Comparison of ENCODE assay signal across 14 mouse cellular contexts in genomic region chr11:101454702-101455101, GRCm38 (mm10). TPM values are rescaled to one million over a fixed set of nuclear protein-coding genes. Genes with fewer than 3 reads are reported as not detected.
A peak's percentile ranks its signal among the peaks of the same experiment; 100 is the strongest.
DNase-seq lines count a peak whose midpoint lies in the region; ATAC-seq and TF ChIP-seq lines count a peak whose summit lies in the region.
"Had no signal": no experiment of that assay in that cellular context is flagged by ENCODE, and none has a peak within 500 bp of the region (broad histone marks: within the 10 kb centered on the region; RNA-seq: fewer than 3 reads in every experiment).

No protein-coding gene starts in this region.

- no peaks in the 10 kb centered on the region for H3K27me3 ChIP-seq in forebrain, embryonic 11.5 days (ENCODE audit: control insufficient read depth, insufficient read depth, low read length)
- H3K27me3 ChIP-seq in forebrain, postnatal 0 days (ENCODE audit: insufficient read depth, low read length) = no peaks in the 10 kb centered on the region
- H3K27me3 ChIP-seq in midbrain, embryonic 14.5 days (ENCODE audit: control insufficient read depth, insufficient read depth, low read length) = no peaks in the 10 kb centered on the region
- no peaks in the 10 kb centered on the region for H3K27me3 ChIP-seq in midbrain, embryonic 13.5 days
- H3K27me3 ChIP-seq in forebrain, embryonic 13.5 days = no peaks in the 10 kb centered on the region
- no peaks in the 10 kb centered on the region for H3K27me3 ChIP-seq in limb, embryonic 13.5 days
- H3K27me3 ChIP-seq: heart, embryonic 13.5 days; Patski had no signal

- DNase-seq in forebrain, embryonic 11.5 days (ENCODE audit: low spot score) = peak; percentile 55
- DNase-seq in forebrain, postnatal 0 days = no peak
- peak; percentile 63 for DNase-seq in midbrain, embryonic 14.5 days
- DNase-seq in urinary bladder, postnatal 25 days (ENCODE audit: low spot score) = no peak
- DNase-seq in left cerebral cortex, postnatal 10 days (ENCODE audit: extremely low spot score in 1 of 2, low spot score in 2 of 2) = no peak
- DNase-seq: adrenal gland, postnatal 10 days had no signal

- TF ChIP-seq CTCF in forebrain, postnatal 0 days (IDR thresholded peaks at IDR 0.05; ENCODE audit: low read depth) = no peak

- no peak for ATAC-seq in forebrain, embryonic 11.5 days (replicated peaks; ENCODE audit: low FRiP score)
- no peak for ATAC-seq in forebrain, postnatal 0 days
- no peak for ATAC-seq in midbrain, embryonic 14.5 days (ENCODE audit: low FRiP score, low TSS enrichment)
- ATAC-seq in midbrain, embryonic 13.5 days = no peak; the same call in 1 of the 2 replicates
- ATAC-seq in forebrain, embryonic 13.5 days = peak; percentile 48; the same call in 1 of the 2 replicates
- ATAC-seq in limb, embryonic 13.5 days (ENCODE audit: low FRiP score, low read depth) = no peak
- ATAC-seq: Patski had no signal

- H3K9ac ChIP-seq in forebrain, embryonic 11.5 days (ENCODE audit: low read length) = no peak overlapping the region
- H3K9ac ChIP-seq in forebrain, postnatal 0 days = no peak overlapping the region
- H3K9ac ChIP-seq in midbrain, embryonic 14.5 days (replicated peaks; ENCODE audit: low read length) = no peak overlapping the region
- H3K9ac ChIP-seq in midbrain, embryonic 13.5 days (replicated peaks) = no peak overlapping the region
- H3K9ac ChIP-seq in forebrain, embryonic 13.5 days = no peak overlapping the region
- no peak overlapping the region for H3K9ac ChIP-seq in limb, embryonic 13.5 days
- H3K9ac ChIP-seq: heart, embryonic 13.5 days; liver, embryonic 14.5 days had no signal

- intact Hi-C loops in left cerebral cortex, postnatal 10 days (cut with DNase I) = no loop called here

- H3K27ac ChIP-seq in forebrain, embryonic 11.5 days (ENCODE audit: low read depth, low read length) = no peak overlapping the region; the same call in 1 of the 2 replicates
- H3K27ac ChIP-seq in forebrain, postnatal 0 days (ENCODE audit: low read depth, low read length) = no peak overlapping the region
- no peak overlapping the region for H3K27ac ChIP-seq in midbrain, embryonic 14.5 days (replicated peaks; ENCODE audit: low read depth, low read length)
- no peak overlapping the region for H3K27ac ChIP-seq in midbrain, embryonic 13.5 days
- peak overlapping the region; percentile 22 for H3K27ac ChIP-seq in forebrain, embryonic 13.5 days
- peak overlapping the region; percentile 15; the same call in 1 of the 2 replicates for H3K27ac ChIP-seq in limb, embryonic 13.5 days
- H3K27ac ChIP-seq: heart, embryonic 13.5 days; left cerebral cortex, adult 2 months; liver, embryonic 14.5 days had no signal

- H3K4me1 ChIP-seq in forebrain, embryonic 11.5 days (replicated peaks; ENCODE audit: control insufficient read depth, insufficient read depth, low read length) = peaks cover 3% of the 10 kb centered on the region; the same call in 1 of the 2 replicates
- no peaks in the 10 kb centered on the region for H3K4me1 ChIP-seq in forebrain, postnatal 0 days (ENCODE audit: insufficient read depth)
- H3K4me1 ChIP-seq in midbrain, embryonic 14.5 days (ENCODE audit: control insufficient read depth, insufficient read depth, low read length) = no peaks in the 10 kb centered on the region
- H3K4me1 ChIP-seq in midbrain, embryonic 13.5 days (replicated peaks) = 0 out of 2 replicates have a peak, but pooled peaks cover 5% of the 10 kb centered on the region
- peaks cover 11% of the 10 kb centered on the region for H3K4me1 ChIP-seq in forebrain, embryonic 13.5 days
- H3K4me1 ChIP-seq in limb, embryonic 13.5 days = peaks cover 9% of the 10 kb centered on the region

- H3K36me3 ChIP-seq in forebrain, embryonic 11.5 days (ENCODE audit: control insufficient read depth, insufficient read depth, low read length) = no peaks in the 10 kb centered on the region
- H3K36me3 ChIP-seq in forebrain, postnatal 0 days (ENCODE audit: insufficient read depth) = peaks cover 24% of the 10 kb centered on the region
- H3K36me3 ChIP-seq in midbrain, embryonic 14.5 days (ENCODE audit: control insufficient read depth, insufficient read depth, low read length) = peaks cover 30% of the 10 kb centered on the region
- H3K36me3 ChIP-seq in midbrain, embryonic 13.5 days = peaks cover 28% of the 10 kb centered on the region
- H3K36me3 ChIP-seq in forebrain, embryonic 13.5 days (ENCODE audit: poor library complexity, severe bottlenecking) = peaks cover 29% of the 10 kb centered on the region
- H3K36me3 ChIP-seq in limb, embryonic 13.5 days = peaks cover 19% of the 10 kb centered on the region

- no peak overlapping the region for H3K4me2 ChIP-seq in forebrain, embryonic 11.5 days (ENCODE audit: low read depth, low read length, severe bottlenecking)
- no peak overlapping the region for H3K4me2 ChIP-seq in forebrain, postnatal 0 days (ENCODE audit: low read depth)
- H3K4me2 ChIP-seq in midbrain, embryonic 14.5 days (ENCODE audit: low read length) = no peak overlapping the region
- H3K4me2 ChIP-seq in midbrain, embryonic 13.5 days (replicated peaks) = no peak overlapping the region
- H3K4me2 ChIP-seq in forebrain, embryonic 13.5 days = peak overlapping the region; percentile 15
- H3K4me2 ChIP-seq in limb, embryonic 13.5 days (replicated peaks) = no peak overlapping the region
- H3K4me2 ChIP-seq: heart, embryonic 13.5 days had no signal

- 32% methylated on average over 6 of the region's 6 CpGs for whole genome bisulfite sequencing in forebrain, embryonic 11.5 days
- WGBS in forebrain, postnatal 0 days = 9% methylated on average over 6 of the region's 6 CpGs
- 21% methylated on average over 6 of the region's 6 CpGs for WGBS in midbrain, embryonic 14.5 days
- 41% methylated on average over 6 of the region's 6 CpGs for WGBS in midbrain, embryonic 13.5 days
- WGBS in forebrain, embryonic 13.5 days = 15% methylated on average over 6 of the region's 6 CpGs
- WGBS in limb, embryonic 13.5 days = 72% methylated on average over 6 of the region's 6 CpGs

- no peaks in the 10 kb centered on the region for H3K9me3 ChIP-seq in forebrain, embryonic 11.5 days (ENCODE audit: control insufficient read depth, low read length)
- H3K9me3 ChIP-seq in forebrain, postnatal 0 days (ENCODE audit: low read length) = no peaks in the 10 kb centered on the region
- H3K9me3 ChIP-seq in midbrain, embryonic 14.5 days (ENCODE audit: control insufficient read depth, low read length) = no peaks in the 10 kb centered on the region
- no peaks in the 10 kb centered on the region for H3K9me3 ChIP-seq in midbrain, embryonic 13.5 days
- no peaks in the 10 kb centered on the region for H3K9me3 ChIP-seq in forebrain, embryonic 13.5 days (replicated peaks)
- no peaks in the 10 kb centered on the region for H3K9me3 ChIP-seq in limb, embryonic 13.5 days
- H3K9me3 ChIP-seq: heart, embryonic 13.5 days had no signal

- no peak overlapping the region for H3K4me3 ChIP-seq in forebrain, embryonic 11.5 days (ENCODE audit: low read depth, low read length)
- no peak overlapping the region for H3K4me3 ChIP-seq in forebrain, postnatal 0 days (ENCODE audit: low read depth, low read length)
- H3K4me3 ChIP-seq in midbrain, embryonic 14.5 days (replicated peaks; ENCODE audit: low read depth, low read length) = no peak overlapping the region
- no peak overlapping the region for H3K4me3 ChIP-seq in midbrain, embryonic 13.5 days (replicated peaks)
- no peak overlapping the region for H3K4me3 ChIP-seq in forebrain, embryonic 13.5 days
- H3K4me3 ChIP-seq in limb, embryonic 13.5 days = no peak overlapping the region
- H3K4me3 ChIP-seq: heart, embryonic 13.5 days; left cerebral cortex, adult 2 months had no signal

RNA-seq across cellular contexts. Expression of gene Ifi35, which starts 6.5 kb away (rescaled TPM):
- polyA plus RNA-seq in forebrain, embryonic 11.5 days (2014; fragmentation: Nextera tagmentation; extraction: Ambion mirVana) = 3.8 and 3.9 TPM in 2 replicates
- total RNA-seq in forebrain, postnatal 0 days (2014; rRNA removed) = 3.2 and 5.2 TPM in 2 replicates
- 3.8 and 5.1 TPM in 2 replicates for polyA plus RNA-seq in forebrain, postnatal 0 days (2015; fragmentation: Nextera tagmentation; extraction: Ambion mirVana)
- polyA plus RNA-seq in midbrain, embryonic 14.5 days (2014; fragmentation: Nextera tagmentation; extraction: Ambion mirVana) = 1.5 and 5.9 TPM in 2 replicates
- 2.2 and 2.3 TPM in 2 replicates for polyA plus RNA-seq in midbrain, embryonic 13.5 days (2015; fragmentation: Nextera tagmentation; extraction: Ambion mirVana)
- 2.3 and 2.5 TPM in 2 replicates for polyA plus RNA-seq in forebrain, embryonic 13.5 days (2015; fragmentation: Nextera tagmentation; extraction: Ambion mirVana)
- polyA plus RNA-seq in limb, embryonic 13.5 days (2015; fragmentation: Nextera tagmentation; extraction: Ambion mirVana) = 8.3 and 9.5 TPM in 2 replicates
- 1 to 10 TPM; 1.8 to 2.8 TPM for total RNA-seq in left cerebral cortex, postnatal 10 days (2021)

RNA-seq across cellular contexts. Expression of gene Rnd2, which starts 10.1 kb away (rescaled TPM):
- polyA plus RNA-seq in forebrain, embryonic 11.5 days (2014; fragmentation: Nextera tagmentation; extraction: Ambion mirVana) = 43.5 and 49.0 TPM in 2 replicates
- total RNA-seq in forebrain, postnatal 0 days (2014; rRNA removed) = 61.9 and 71.4 TPM in 2 replicates
- 88.1 and 96.6 TPM in 2 replicates for polyA plus RNA-seq in forebrain, postnatal 0 days (2015; fragmentation: Nextera tagmentation; extraction: Ambion mirVana)
- polyA plus RNA-seq in midbrain, embryonic 14.5 days (2014; fragmentation: Nextera tagmentation; extraction: Ambion mirVana) = 58.6 and 72.6 TPM in 2 replicates
- 102 and 117 TPM in 2 replicates for polyA plus RNA-seq in midbrain, embryonic 13.5 days (2015; fragmentation: Nextera tagmentation; extraction: Ambion mirVana)
- 155 and 197 TPM in 2 replicates for polyA plus RNA-seq in forebrain, embryonic 13.5 days (2015; fragmentation: Nextera tagmentation; extraction: Ambion mirVana)
- 10.0 and 12.0 TPM in 2 replicates for polyA plus RNA-seq in limb, embryonic 13.5 days (2015; fragmentation: Nextera tagmentation; extraction: Ambion mirVana)
- total RNA-seq in left cerebral cortex, postnatal 10 days (2021) = 100 to 1,000 TPM; 111 to 115 TPM

RNA-seq across cellular contexts. Expression of gene Vat1, which starts 11.3 kb away (rescaled TPM):
- 47.0 and 51.4 TPM in 2 replicates for polyA plus RNA-seq in forebrain, embryonic 11.5 days (2014; fragmentation: Nextera tagmentation; extraction: Ambion mirVana)
- 131 and 174 TPM in 2 replicates for total RNA-seq in forebrain, postnatal 0 days (2014; rRNA removed)
- polyA plus RNA-seq in forebrain, postnatal 0 days (2015; fragmentation: Nextera tagmentation; extraction: Ambion mirVana) = 73.3 and 92.7 TPM in 2 replicates
- 99.9 and 129 TPM in 2 replicates for polyA plus RNA-seq in midbrain, embryonic 14.5 days (2014; fragmentation: Nextera tagmentation; extraction: Ambion mirVana)
- 79.5 and 91.5 TPM in 2 replicates for polyA plus RNA-seq in midbrain, embryonic 13.5 days (2015; fragmentation: Nextera tagmentation; extraction: Ambion mirVana)
- polyA plus RNA-seq in forebrain, embryonic 13.5 days (2015; fragmentation: Nextera tagmentation; extraction: Ambion mirVana) = 61.3 and 67.0 TPM in 2 replicates
- 35.7 and 39.7 TPM in 2 replicates for polyA plus RNA-seq in limb, embryonic 13.5 days (2015; fragmentation: Nextera tagmentation; extraction: Ambion mirVana)
- total RNA-seq in left cerebral cortex, postnatal 10 days (2021) = 10 to 100 TPM; 50.3 to 54.3 TPM

RNA-seq across cellular contexts. Expression of gene Rpl27, which starts 12.6 kb away (rescaled TPM):
- polyA plus RNA-seq in forebrain, embryonic 11.5 days (2014; fragmentation: Nextera tagmentation; extraction: Ambion mirVana) = 370 and 424 TPM in 2 replicates
- 785 and 1,503 TPM in 2 replicates for total RNA-seq in forebrain, postnatal 0 days (2014; rRNA removed)
- 274 and 348 TPM in 2 replicates for polyA plus RNA-seq in forebrain, postnatal 0 days (2015; fragmentation: Nextera tagmentation; extraction: Ambion mirVana)
- polyA plus RNA-seq in midbrain, embryonic 14.5 days (2014; fragmentation: Nextera tagmentation; extraction: Ambion mirVana) = 301 and 329 TPM in 2 replicates
- polyA plus RNA-seq in midbrain, embryonic 13.5 days (2015; fragmentation: Nextera tagmentation; extraction: Ambion mirVana) = 303 and 310 TPM in 2 replicates
- polyA plus RNA-seq in forebrain, embryonic 13.5 days (2015; fragmentation: Nextera tagmentation; extraction: Ambion mirVana) = 338 and 387 TPM in 2 replicates
- 328 and 347 TPM in 2 replicates for polyA plus RNA-seq in limb, embryonic 13.5 days (2015; fragmentation: Nextera tagmentation; extraction: Ambion mirVana)
- total RNA-seq in left cerebral cortex, postnatal 10 days (2021) = 10 to 100 TPM; 49.9 to 58.1 TPM

RNA-seq across cellular contexts. Expression of gene Ptges3l, which starts 29.6 kb away (rescaled TPM):
- 1.6 and 2.7 TPM in 2 replicates for polyA plus RNA-seq in forebrain, embryonic 11.5 days (2014; fragmentation: Nextera tagmentation; extraction: Ambion mirVana)
- total RNA-seq in forebrain, postnatal 0 days (2014; rRNA removed) = 0.62 and 1.8 TPM in 2 replicates
- 1.2 and 2.4 TPM in 2 replicates for polyA plus RNA-seq in forebrain, postnatal 0 days (2015; fragmentation: Nextera tagmentation; extraction: Ambion mirVana)
- polyA plus RNA-seq in midbrain, embryonic 14.5 days (2014; fragmentation: Nextera tagmentation; extraction: Ambion mirVana) = 1.1 TPM in 2 replicates
- polyA plus RNA-seq in midbrain, embryonic 13.5 days (2015; fragmentation: Nextera tagmentation; extraction: Ambion mirVana) = 2.0 and 2.6 TPM in 2 replicates
- polyA plus RNA-seq in forebrain, embryonic 13.5 days (2015; fragmentation: Nextera tagmentation; extraction: Ambion mirVana) = 1.2 TPM in 2 replicates
- polyA plus RNA-seq in limb, embryonic 13.5 days (2015; fragmentation: Nextera tagmentation; extraction: Ambion mirVana) = 15.3 and 15.7 TPM in 2 replicates
- total RNA-seq in left cerebral cortex, postnatal 10 days (2021) = 1 to 10 TPM; 3.4 TPM
- total RNA-seq: megakaryocyte-erythroid progenitor cell, adult 5-6 weeks had no signal

Comparison
In these comparisons a context has a peak if more than half of its experiments do, and no peak if none do; other contexts are left out.
1. DNase-seq: peak in forebrain, embryonic 11.5 days (single experiment) and midbrain, embryonic 14.5 days (single experiment); none in forebrain, postnatal 0 days (single experiment), urinary bladder, postnatal 25 days (single experiment) and left cerebral cortex, postnatal 10 days (0 of 2).
2. H3K27ac ChIP-seq: peak in forebrain, embryonic 13.5 days (single experiment) and limb, embryonic 13.5 days (single experiment); none in forebrain, embryonic 11.5 days (single experiment), forebrain, postnatal 0 days (single experiment), midbrain, embryonic 14.5 days (single experiment) and midbrain, embryonic 13.5 days (single experiment).